Mouse (Mus musculus): ENCODE measurements around the gene Evc.

The Evc gene

GRCm38 (mm10) chr5:37241651-37242151 is 95.0 kb downstream of the Evc start, which contains the start of gene Crmp1:
TSS of gene Crmp1 (plus strand) at chr5:37241940.
- DNase-seq (ENCODE audit: low spot score): no peak

GRCm38 (mm10) chr5:37241224-37241623 is 95.5 kb downstream of the Evc start:
- no peak for DNase-seq (ENCODE audit: low spot score)

GRCm38 (mm10) chr5:37240550-37240949 is 96.1 kb downstream of the Evc start:
- DNase-seq (ENCODE audit: low spot score): no peak
